Mouse (Mus musculus): Measurements from ENCODE around the gene Pcx. TPM values are rescaled to one million over a fixed set of nuclear protein-coding genes. Genes with fewer than 3 reads are reported as not detected.

The Pcx gene
- polyA plus RNA-seq, 1 experiment from 2014 or later = 27.5 TPM

Small RNA genes lying within 50 kb of the gene (microRNA-seq; reads per million reads assigned to microRNA genes)
- gene Mir6986 = not detected

Other genes starting within 250 kb of the Pcx start
- gene Ssh3, start 241.3 kb upstream of the Pcx start, polyA plus RNA-seq (2014; fragmentation: Nextera tagmentation; extraction: Ambion mirVana) = 12.9 and 13.4 TPM in 2 replicates
- 50.7 and 56.6 TPM in 2 replicates for gene Ankrd13d, start 227.3 kb upstream of the Pcx start, polyA plus RNA-seq (2014; fragmentation: Nextera tagmentation; extraction: Ambion mirVana)
- 29.2 and 30.4 TPM in 2 replicates for gene Grk2, start 204.2 kb upstream of the Pcx start, polyA plus RNA-seq (2014; fragmentation: Nextera tagmentation; extraction: Ambion mirVana)
- 37.3 and 40.7 TPM in 2 replicates for gene Kdm2a, start 112.2 kb upstream of the Pcx start, polyA plus RNA-seq (2014; fragmentation: Nextera tagmentation; extraction: Ambion mirVana)
- gene Rhod, start 71.0 kb upstream of the Pcx start, polyA plus RNA-seq (2014; fragmentation: Nextera tagmentation; extraction: Ambion mirVana) = 5.8 and 7.2 TPM in 2 replicates
- gene Syt12, start 33.0 kb upstream of the Pcx start, polyA plus RNA-seq (2014; fragmentation: Nextera tagmentation; extraction: Ambion mirVana) = 4.1 and 5.9 TPM in 2 replicates
- not detected in 2 replicates for gene 2010003K11Rik, start 11.9 kb upstream of the Pcx start, polyA plus RNA-seq (2014; fragmentation: Nextera tagmentation; extraction: Ambion mirVana)
- gene Lrfn4, start 105.2 kb downstream of the Pcx start, polyA plus RNA-seq (2014; fragmentation: Nextera tagmentation; extraction: Ambion mirVana) = 17.9 and 18.9 TPM in 2 replicates
- gene Rce1, start 115.2 kb downstream of the Pcx start, polyA plus RNA-seq (2014; fragmentation: Nextera tagmentation; extraction: Ambion mirVana) = 47.0 and 53.3 TPM in 2 replicates
- gene Gm960, start 188.2 kb downstream of the Pcx start, polyA plus RNA-seq (2014; fragmentation: Nextera tagmentation; extraction: Ambion mirVana) = 5.4 and 6.3 TPM in 2 replicates
- gene Sptbn2, start 200.7 kb downstream of the Pcx start, polyA plus RNA-seq (2014; fragmentation: Nextera tagmentation; extraction: Ambion mirVana) = 38.3 and 38.4 TPM in 2 replicates
- 132 and 136 TPM in 2 replicates for gene Rbm4b, start 246.0 kb downstream of the Pcx start, polyA plus RNA-seq (2014; fragmentation: Nextera tagmentation; extraction: Ambion mirVana)

Data from hindbrain, embryonic 14.5 days (tissue).